Mouse (Mus musculus) cerebellum, postnatal 10 days (tissue): Measurements from ENCODE around the gene Angptl7.

Experiments
- DNase-seq, 2 experiments: peaks; one replicate each; pipeline ENCODE4 v3.0.0; 2021; ENCODE audit warnings: mixed read lengths in 2 of 2

The Angptl7 gene

DNA sequence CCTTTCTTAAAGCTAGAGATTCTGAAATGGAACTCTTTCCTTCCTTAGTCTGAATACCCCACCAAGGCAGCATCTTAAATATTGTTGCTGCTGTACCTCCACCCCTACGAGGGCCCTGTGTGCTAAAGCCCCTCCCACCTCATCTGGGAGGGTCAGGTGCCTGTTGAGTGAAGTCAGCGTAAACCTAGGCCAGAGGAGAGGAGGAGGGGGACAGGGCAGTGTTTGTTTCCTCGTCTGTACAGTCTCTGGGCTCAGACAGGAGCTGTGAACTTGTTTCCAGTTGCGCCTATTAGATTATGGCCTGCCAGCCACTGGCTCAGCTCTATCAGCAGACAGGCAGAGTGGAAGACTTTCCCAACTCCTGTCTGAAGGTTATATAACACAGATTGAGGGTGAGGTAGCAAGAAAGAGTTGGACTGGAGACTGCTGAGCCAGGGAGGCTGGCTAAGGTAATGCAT lies at the start of gene Angptl7:
Gene Angptl7, minus strand, starts transcription at position 51 of the 458 bp plus-strand sequence.
- no peak for DNase-seq

DNA sequence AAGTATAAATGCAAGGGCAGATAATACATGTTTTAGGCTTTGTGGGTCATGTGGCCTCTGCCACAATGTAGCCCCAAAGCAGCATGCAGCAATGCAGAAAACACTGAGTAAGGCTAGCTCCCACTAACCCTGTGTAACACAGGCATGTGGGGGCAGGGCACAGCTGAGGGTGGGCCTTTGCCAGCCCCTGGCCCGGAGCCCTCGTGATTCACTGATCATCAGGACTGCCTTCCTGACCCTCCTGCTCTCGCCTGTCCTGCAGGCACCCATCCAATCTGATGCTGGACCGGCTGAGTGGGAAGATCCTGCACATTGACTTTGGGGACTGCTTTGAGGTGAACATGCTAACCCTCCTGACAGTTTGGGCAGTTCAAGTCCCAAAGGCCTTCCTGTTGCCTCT lies 48.8 kb upstream of the Angptl7 start:
- DNase-seq, result peak; percentile 72 to 79

DNA sequence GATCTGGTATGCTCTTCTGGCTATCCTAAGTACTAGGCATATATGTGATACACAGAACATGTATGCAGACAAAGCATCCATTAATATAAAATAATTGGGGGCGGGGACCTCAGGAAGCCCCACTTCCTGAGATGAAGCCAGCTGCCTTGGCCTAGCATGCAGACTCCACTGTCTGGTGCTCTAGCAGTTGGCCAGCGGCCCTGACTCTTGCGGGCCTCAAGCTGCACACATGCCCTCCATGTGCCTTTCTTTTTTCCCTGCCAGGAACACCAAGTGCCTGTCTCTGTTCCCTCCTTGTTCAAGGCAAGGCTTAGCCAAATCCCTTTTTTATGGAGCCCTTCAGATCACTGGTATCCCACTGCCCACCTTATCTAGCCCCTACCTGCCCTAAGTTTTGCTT lies 35.6 kb upstream of the Angptl7 start:
- peak; percentile 83 to 90 for DNase-seq

- DNase-seq, result peak; percentile 70 to 83
Observed at GRCm38 (mm10) chr4:148533613-148534328, 33.5 kb upstream of the Angptl7 start.

GRCm38 (mm10) chr4:148532516-148532915 lies 32.3 kb upstream of the Angptl7 start:
- no peak for DNase-seq

- no peak for DNase-seq
Observed at GRCm38 (mm10) chr4:148531341-148531740, 31.1 kb upstream of the Angptl7 start.

DNA sequence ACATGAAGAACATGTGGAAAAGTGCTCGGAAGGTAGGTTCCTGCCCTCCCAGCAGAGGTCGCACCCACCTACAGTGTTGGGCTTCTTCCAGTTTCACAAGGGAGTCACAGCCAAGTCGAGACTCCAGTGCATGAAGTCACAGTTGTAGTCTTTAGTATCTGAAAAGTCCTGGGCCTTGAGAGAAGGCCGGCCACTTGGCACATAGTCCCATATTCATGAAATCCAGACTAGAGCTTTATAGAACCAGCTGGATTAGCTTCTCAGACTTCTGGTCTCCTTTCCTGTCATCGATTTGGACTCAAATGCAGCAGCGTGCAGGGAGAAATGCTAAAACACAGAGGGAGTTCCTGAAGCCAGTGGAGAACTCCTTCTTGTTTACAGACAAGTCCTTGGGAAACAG lies 30.5 kb upstream of the Angptl7 start:
- DNase-seq, result no peak

DNA sequence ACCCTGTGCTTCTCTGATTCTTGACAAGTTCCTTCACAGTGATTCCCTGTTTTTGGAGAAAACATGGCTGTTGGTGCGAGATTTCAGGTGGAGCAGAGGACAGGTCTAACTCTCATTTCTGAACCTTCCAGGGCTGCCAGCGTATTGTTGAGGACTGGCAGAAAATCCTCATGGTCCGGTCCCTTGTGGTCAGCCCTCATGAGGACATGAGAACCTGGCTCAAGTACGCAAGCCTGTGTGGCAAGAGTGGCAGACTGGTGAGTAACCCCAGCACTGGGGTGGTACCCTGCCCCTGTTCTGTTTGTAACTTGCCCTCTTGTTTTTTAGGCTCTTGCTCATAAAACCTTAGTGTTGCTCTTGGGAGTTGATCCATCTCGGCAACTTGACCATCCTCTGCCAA lies 30.1 kb upstream of the Angptl7 start:
- no peak for DNase-seq

DNA sequence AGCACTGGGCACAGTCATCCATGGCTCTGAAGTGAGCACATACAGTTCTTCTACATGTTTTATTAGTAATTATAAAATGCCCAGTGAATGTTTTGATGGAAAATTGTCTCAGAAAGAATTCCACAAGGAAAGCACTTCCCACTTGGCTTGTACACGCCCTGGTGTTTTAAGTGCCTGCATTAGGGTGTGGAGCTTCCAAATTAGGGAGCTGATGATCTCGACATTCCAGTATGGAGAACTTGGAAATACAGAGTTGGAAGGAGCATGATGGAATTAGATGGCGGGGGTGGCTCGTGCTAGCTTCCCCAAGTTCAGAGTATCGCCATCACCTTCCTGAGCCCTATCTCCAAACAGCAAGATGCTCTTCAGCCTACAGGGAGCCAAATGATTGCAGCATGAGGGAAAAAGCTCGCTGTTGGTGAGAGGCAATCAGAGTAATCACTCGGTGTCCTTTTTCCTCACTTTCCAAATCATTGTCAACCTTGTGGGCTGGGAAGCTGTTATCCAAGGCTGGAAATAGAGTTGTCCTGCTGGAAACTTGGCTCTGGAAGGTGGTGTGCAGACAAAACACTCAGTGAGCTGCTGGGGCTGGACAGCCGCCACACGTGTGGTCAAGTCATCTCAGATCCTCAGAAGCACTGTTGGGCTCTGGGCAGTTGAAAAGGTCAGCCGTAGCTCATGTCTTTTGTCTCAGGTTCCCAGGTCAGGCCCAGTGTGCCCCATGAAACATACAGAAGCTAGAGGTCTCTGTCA lies 27.1 kb upstream of the Angptl7 start:
- DNase-seq, result no peak

DNA sequence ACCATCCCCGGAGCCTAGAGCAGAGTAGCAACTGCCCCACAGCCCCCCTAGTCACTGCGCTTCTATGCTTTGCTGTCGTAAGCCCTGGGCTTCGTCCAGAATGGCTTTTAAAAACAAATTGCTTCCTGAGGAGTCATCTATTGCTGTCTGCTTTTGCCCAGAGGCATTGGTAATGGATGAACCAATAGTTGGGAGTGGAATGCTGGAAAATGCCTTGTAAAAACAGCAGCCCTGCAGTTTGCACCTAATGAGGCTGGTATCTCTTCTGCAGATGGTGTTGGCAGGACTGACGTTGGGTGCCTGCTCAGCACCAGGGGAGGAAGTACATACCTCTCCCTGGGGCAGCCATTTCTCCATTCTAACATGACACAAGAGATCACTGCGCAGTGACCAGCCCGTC lies 23.3 kb upstream of the Angptl7 start:
- DNase-seq, result no peak

DNA sequence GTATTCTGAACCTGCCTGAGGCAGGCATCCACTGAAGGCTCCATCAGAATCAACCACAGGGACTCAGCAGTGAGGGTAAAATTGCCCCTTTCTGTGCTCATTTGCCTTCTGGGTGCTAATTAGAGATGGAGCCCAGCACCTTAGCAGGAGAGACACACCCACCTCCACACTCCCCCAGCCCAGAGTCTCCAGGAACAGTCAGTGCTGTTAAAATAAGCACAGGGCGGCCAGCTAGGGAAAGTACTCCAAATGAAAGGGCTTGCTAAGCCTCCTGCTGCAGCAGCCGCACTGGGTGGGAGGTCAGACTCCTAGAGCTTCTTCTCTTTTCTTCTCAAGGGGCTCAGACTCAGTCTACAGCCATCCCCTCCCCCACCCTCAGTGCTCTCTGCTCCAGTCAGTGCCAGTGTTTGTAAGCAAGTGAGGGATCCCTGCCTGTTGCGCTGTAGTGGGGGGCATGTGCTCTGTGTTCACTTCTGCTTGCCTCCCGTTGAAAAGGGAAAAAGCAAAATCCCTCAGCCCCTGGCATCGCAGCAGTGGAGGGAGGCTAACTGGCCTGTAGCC lies 18.1 kb upstream of the Angptl7 start:
- no peak for DNase-seq

- no peak for DNase-seq
Observed at GRCm38 (mm10) chr4:148517809-148518208, 17.5 kb upstream of the Angptl7 start.

- DNase-seq, result peak; percentile 43 to 46
Observed at GRCm38 (mm10) chr4:148515313-148515712, 15.1 kb upstream of the Angptl7 start.

GRCm38 (mm10) chr4:148513021-148513559 lies 12.8 kb upstream of the Angptl7 start:
- peak in 1 of 2 experiments; percentile 32 for DNase-seq

DNA sequence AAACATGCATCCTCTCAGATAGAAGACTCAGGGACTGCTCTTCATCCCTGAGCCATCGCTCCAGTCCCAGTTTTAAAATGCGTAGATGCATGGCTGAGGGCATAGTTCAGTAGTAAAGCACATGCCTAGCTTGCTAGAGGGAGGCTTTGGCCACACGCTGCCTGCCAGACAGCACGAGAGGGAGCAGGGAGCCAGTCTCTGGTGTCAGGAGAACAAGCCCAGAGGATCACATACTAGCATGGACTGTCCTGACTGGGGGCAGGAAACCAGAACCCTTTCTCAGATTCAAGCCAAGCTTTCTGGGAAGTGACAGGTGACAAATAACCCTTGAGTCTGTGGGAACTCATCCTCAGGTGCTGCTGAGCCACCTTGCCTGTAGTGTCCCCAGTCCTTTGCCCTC lies 11.1 kb upstream of the Angptl7 start:
- no peak for DNase-seq

DNA sequence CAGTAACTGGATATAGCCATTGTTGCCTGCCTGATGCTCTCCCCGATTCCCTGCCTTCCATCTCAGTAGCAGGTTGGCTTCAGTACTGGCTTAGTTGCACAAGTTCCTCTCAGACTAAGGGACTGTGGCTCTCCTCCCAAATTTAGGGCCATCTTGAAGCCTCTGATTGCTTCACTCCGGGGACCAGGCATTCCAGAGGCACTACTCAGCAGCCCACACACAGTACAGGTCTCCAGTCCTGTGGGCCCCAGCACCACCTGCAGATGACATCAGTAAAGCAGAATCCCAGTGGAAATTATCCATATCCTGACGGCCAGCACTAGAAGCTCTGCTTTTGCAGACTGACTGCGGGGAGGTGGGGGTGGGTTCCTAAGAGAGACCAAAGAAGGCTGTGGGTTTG lies 10.4 kb upstream of the Angptl7 start:
- DNase-seq, result no peak

DNA sequence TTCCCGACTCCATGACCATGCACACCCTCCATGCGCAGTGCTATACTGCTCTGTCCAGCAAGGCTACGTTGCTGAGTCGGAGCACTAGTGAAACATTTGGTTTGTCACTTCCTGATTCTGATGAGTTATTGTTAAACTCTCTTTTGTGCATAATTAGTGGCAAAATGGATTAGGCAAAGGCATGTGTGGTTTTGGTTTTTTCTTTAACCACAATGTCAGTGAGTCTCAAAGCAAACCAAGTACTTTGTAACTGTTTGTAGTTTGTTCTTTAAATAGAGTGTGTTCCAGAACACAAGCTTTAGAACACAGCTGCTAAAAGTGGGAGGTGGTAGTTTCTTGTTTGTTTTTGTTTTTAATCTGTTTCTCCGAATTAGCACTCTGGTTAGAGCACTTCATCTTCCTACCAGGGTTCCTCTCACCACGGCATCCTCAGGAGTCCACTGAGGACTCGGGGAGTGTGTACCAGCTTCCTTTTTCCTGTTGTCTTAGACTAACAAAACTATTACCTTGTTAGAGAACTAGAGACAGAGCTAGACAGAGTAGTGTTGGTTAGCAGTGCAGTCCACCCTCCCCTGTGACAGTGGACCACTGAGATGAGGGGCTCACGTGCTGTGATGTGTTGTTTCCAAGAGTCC lies 9.3 kb upstream of the Angptl7 start:
- no peak for DNase-seq

DNA sequence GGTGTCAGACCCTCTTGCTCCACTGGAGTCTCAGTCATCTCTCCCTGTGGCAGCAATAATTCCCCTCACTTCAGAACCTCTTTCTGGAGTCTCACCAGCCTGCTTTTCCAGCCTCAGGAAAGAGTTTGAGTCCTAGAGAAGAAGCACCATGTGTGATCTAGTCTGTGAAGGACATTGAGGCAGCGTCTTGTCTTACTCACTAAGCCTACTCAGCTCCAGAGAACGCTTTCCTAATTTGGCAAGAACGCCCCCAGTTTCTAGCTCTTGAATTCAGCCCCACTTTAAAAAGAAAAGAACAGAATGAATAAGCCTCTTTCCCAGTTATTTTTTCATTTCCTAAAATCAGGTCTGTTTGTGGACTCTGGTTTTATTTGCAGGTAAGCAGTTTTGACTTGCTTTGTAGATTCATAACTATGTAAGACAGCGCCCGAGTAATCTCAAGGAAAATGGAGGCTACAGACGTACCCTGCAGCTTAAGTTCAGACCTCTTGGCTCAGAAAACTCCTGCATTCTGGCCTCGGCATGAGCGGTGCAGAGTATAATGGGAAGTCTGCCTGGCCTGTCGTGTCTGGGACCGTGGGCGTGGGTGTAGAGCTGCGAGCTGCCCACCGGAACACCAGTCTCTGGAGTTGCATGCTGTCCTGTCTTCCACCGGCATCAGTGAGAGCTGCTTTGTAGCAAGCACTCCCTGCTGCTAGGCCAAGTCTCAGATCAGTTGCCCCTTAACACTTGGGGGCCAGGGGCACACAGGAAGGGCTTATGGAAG lies 8.0 kb upstream of the Angptl7 start:
- DNase-seq, result no peak

DNA sequence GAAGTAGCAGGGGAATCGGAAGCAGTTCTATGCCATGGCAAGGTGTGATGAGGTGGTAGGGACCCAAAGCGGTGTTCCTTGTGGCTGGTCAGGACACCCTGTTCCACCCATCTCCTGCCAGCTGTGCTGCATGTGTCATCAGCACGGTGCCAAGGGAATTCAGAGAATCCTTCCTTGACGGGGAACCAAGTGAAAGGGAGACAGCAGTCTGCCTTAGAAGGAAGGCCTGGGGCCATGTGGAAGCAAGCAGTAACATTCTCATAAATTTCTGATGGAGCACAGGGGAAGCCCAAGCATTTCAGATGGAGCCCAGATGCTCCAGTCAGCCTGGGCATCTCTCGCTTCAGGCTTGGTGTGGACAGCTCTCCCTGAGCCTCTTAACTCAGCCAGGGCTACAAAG lies 7.3 kb upstream of the Angptl7 start:
- no peak for DNase-seq

DNA sequence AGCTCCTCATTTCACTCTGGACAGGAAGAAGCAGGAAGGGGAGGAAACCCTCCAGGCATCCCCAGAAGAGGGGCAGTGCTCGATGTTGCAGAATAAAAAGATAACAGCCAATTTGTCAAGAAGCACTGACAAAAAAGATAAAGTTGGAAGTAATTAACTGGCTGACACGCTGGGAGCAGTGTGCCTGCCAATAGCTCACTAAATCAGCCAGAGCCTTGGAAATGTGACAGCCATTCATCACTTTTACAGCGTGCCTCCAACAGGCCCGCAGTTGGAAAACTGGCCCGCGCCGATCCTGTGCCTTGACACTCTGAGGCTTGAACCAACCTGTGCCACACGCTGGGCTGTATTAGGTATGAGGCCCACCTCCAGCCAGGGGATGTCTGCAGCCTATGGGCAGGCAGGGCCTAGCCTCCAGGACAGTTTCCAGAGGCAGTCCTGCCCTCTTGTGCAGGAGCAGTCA lies 4.3 kb upstream of the Angptl7 start:
- peak; percentile 72 to 84 for DNase-seq

GRCm38 (mm10) chr4:148495874-148496689 lies 4.2 kb downstream of the Angptl7 start:
- DNase-seq, result peak; percentile 97
